Mouse (Mus musculus) retina, embryonic 14.5 days (tissue): ENCODE data around the gene C130026I21Rik.
"Not testable (repeated sequence)": the region's sequence is repeated elsewhere in the genome, so short reads cannot be mapped to it uniquely, and the experiment has no call there.

ENCODE experiments used
- DNase-seq: peaks from one replicate; pipeline ENCODE4 v3.0.0-alpha.2; 2015; ENCODE audit warnings: low spot score

Gene C130026I21Rik

DNA sequence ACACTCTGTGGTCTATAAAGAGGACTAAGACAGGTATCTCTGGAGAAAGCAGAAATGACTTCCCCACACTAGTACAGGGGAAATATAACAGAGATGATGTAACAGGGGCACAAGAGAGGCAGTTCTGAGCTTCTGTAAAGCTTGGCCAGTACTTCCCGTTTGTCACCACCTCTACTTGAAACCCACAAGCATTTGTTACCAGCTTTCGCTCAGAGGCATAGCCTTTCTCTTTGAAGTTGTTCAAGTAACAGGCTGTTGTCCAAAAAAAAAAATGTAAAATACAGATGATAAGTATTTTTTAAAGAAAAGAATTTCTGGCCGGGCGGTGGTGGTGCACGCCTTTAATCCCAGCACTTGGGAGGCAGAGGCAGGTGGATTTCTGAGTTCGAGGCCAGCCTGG, 236.8 kb downstream of the C130026I21Rik start:
- not testable (repeated sequence) for DNase-seq

- not testable (repeated sequence) for DNase-seq
Measured at GRCm38 (mm10) chr1:85030211-85030610, 240.2 kb downstream of the C130026I21Rik start.

DNA sequence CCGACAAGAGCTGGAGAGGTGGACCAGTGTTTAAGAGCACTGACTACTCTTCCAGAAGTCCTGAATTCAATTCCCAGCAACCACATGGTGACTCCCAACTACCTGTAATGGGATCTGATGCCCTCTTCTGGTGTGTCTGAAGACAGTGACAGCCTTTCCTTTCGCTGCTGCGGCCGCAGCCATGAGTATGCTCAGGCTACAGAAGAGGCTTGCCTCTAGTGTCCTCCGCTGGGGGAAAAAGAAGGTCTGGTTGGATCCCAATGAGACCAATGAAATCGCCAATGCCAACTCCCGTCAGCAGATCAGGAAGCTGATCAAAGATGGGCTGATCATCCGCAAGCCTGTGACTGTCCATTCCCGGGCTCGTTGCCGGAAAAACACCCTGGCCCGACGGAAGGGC, 258.4 kb downstream of the C130026I21Rik start:
- DNase-seq = not testable (repeated sequence)

DNA sequence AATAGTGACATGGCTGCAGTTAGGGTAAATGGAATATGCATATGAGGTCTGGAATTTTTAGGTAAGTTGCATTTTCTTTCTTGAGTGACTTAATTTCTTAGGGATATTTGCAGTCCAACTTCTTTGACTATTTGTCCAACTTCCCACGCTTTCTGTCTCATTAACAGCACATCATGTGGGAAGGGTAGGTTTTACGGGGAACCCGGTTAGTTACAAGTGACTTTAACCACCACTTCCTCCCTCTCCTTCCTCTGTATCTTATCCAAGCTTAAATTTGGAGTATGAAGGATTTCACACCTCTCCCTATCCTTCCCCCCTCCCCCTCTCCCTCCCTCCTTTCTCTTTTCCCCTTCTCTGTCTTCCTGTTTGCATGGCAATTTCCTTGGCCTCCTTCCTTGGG, 259.4 kb downstream of the C130026I21Rik start:
- DNase-seq = not testable (repeated sequence)

GRCm38 (mm10) chr1:85007737-85008136, 262.6 kb downstream of the C130026I21Rik start:
- DNase-seq = not testable (repeated sequence)

GRCm38 (mm10) chr1:84999241-84999640, 271.1 kb downstream of the C130026I21Rik start:
- not testable (repeated sequence) for DNase-seq

- DNase-seq = not testable (repeated sequence)
Measured at GRCm38 (mm10) chr1:84996305-84996704, 274.1 kb downstream of the C130026I21Rik start.

GRCm38 (mm10) chr1:84994461-84994860, 275.9 kb downstream of the C130026I21Rik start:
- DNase-seq = not testable (repeated sequence)

GRCm38 (mm10) chr1:84993688-84994319, 276.6 kb downstream of the C130026I21Rik start:
- not testable (repeated sequence) for DNase-seq

- DNase-seq = not testable (repeated sequence)
Measured at GRCm38 (mm10) chr1:84993235-84993634, 277.1 kb downstream of the C130026I21Rik start.

- DNase-seq = not testable (repeated sequence)
Measured at GRCm38 (mm10) chr1:84992827-84993226, 277.5 kb downstream of the C130026I21Rik start.

GRCm38 (mm10) chr1:84989044-84989443, 281.3 kb downstream of the C130026I21Rik start:
- not testable (repeated sequence) for DNase-seq

GRCm38 (mm10) chr1:84987729-84988128, 282.6 kb downstream of the C130026I21Rik start:
- not testable (repeated sequence) for DNase-seq

DNA sequence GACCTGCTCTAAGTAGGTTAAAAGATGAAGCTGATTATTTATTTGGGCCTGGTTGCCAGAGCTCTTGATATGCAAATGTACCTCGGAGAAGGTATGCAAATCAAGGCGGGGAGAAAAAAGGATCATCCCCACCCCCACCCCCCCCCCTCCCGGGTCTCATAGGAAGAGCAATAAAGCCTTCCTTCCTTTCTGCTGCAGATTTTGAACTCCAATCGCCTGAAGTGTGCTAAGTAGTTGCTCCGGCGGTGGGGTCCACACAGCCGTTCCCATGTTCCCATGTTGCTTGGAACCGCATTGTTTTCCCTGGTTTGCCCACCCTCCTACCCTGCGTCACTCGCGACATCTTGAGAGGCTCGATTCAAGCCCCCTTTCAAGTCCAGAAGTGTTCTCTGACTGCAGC, 308.6 kb downstream of the C130026I21Rik start:
- DNase-seq = peak; percentile 16

DNA sequence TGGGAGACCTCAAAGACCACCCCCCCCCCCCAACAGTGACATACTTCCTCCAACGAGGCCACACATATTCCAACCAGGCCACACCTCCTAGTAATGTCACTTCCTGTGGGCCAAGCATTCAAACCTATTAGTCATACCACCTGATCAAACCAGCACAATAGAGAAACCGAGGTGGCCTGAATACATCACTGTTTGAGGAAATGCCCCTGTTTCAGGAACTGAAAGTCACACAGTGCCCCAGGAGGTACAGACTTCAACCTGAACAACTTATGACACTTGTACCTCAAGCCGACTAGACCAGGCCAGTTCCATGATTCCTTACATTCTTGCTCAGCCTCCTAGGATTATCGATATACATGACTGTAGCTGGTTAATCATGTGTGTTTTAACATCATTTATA, 312.7 kb downstream of the C130026I21Rik start:
- DNase-seq = not testable (repeated sequence)

DNA sequence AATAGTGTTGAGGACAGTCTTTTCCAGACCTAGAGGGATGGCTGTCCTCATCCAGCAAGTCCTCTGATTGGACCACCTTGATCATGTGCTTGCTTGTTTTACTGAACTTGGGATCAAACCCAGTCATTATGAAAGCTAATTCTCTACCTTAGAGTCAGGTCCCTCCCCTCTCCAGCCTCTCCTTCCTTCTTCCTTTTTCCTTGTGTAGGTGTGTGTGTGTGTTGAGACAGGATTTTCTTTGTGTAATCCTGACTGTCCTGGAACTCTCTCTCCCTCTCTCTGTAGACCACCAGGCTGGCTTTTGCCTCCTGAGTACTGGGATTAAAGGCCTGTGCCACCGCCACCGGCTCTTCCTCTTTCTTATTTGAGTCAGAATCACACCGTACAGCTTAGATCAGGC, 313.6 kb downstream of the C130026I21Rik start:
- not testable (repeated sequence) for DNase-seq

DNA sequence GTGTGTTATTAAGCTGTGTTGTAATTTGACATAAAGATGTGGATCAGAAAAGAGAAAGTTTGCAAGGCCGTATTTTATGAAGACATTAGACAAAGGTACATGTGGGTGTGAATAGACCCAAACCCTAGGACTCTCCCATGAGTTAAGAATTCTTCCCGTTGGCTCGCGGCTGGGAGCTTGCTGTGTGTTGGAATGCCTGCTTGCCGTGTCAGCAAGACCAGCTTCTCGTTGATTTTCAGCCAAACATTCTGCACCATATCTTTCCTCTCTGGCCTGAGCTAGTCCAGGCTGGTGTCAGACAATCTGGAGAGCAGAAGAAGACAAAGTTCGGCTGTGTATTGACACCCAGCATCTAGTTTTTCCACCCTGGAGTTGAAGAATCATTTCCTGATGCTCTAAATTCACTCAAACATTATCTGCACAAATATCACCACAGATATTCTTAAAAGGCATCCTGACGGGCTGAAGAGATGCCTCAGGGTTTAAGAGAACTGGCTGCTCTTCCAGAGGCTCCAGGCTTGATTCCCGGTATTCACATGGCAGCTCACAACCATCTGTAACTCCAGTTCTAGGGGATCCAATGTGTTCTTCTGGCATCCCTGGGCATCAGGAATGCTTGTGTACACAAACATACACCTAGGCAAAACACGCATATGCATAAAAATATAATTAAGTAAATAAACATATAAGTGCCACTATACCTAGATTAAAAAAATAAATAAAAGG, 317.7 kb downstream of the C130026I21Rik start:
- no peak for DNase-seq

DNA sequence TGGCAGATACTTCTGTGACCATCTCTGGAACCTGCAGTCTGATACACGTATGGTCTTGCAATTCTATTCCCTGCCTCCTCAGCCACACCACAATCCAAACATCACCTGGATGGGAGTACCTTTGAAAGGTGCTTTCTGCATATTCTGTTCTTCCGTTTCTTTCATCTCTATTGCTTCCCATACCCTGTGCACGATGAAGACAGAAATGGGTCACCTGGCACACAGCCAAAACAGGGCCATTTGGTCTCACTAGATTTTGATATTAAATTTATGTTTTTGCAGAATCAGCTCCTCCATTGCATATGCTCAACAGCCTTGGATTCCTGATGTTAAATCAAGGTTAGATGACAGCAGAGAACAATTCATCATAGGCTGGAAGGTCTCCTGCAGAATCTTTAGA, 318.8 kb downstream of the C130026I21Rik start:
- no peak for DNase-seq

DNA sequence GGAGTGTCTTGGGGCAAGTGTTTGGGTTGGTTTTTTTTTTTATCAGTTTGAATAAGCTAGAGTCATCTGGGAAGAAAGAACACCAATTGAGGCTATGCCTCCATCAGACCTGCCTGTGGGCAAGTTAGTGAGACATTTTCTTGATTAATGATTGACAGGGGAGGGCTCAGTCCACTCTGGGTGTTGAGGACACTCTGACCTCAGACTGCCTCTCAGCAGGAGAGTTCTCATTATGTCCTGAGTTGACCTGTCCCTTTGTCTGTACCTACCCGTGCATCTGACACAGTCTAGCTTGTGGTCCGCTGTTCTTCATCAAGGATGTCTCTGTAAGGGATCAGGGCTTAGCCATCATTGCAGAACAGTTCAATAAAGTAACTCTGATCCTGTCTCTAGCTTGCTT, 323.0 kb downstream of the C130026I21Rik start:
- no peak for DNase-seq

DNA sequence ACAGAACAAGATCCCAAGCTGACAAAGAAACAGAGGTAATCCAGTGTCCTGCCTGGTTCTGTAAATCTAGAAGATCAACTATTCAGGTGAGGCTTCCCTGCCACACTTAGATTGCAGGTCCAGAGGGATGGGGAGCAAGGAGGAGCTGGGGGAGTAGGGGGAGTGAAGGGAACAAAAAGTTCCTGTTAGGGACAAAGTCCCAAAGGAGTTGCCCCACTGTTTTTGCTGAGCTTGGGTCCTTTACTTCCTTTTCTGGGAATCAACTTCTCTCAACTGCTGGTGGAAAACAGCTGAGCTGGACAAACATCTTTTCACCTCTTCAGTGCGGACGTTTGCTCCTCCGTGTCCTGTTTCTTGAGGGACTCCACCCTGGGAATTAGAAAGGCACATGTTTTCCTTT, 324.4 kb downstream of the C130026I21Rik start:
- no peak for DNase-seq

- DNase-seq = no peak
Measured at GRCm38 (mm10) chr1:84943549-84943948, 326.8 kb downstream of the C130026I21Rik start.
